Mouse (Mus musculus) T-cell, adult 2 months (primary cell): ENCODE measurements around the gene Nlrc5.

Experiments used
- DNase-seq: peaks from one replicate; pipeline ENCODE4 v3.0.0; 2022; ENCODE audit warnings: low spot score

Gene Nlrc5

GRCm38 (mm10) chr8:94532000-94532399 is 97.8 kb downstream of the Nlrc5 start:
- DNase-seq = no peak

GRCm38 (mm10) chr8:94532525-94532872 is 98.3 kb downstream of the Nlrc5 start:
- DNase-seq = no peak

GRCm38 (mm10) chr8:94532873-94533671 is 98.9 kb downstream of the Nlrc5 start, which contains the start of gene Cpne2:
TSS of gene Cpne2 (plus strand) at chr8:94532990.
- peak; percentile 58 for DNase-seq

GRCm38 (mm10) chr8:94534612-94535011 is 100.5 kb downstream of the Nlrc5 start:
- DNase-seq = no peak

GRCm38 (mm10) chr8:94535631-94536030 is 101.5 kb downstream of the Nlrc5 start:
- no peak for DNase-seq

- no peak for DNase-seq
Measured at GRCm38 (mm10) chr8:94537456-94537855, 103.3 kb downstream of the Nlrc5 start.

- DNase-seq = no peak
Measured at GRCm38 (mm10) chr8:94540025-94540424, 105.9 kb downstream of the Nlrc5 start.

GRCm38 (mm10) chr8:94540889-94541795 is 107.0 kb downstream of the Nlrc5 start:
- no peak for DNase-seq

- no peak for DNase-seq
Measured at GRCm38 (mm10) chr8:94543981-94544380, 109.8 kb downstream of the Nlrc5 start.

GRCm38 (mm10) chr8:94549041-94549440 is 114.9 kb downstream of the Nlrc5 start:
- no peak for DNase-seq

- no peak for DNase-seq
Measured at GRCm38 (mm10) chr8:94549482-94549881, 115.3 kb downstream of the Nlrc5 start.

- DNase-seq = no peak
Measured at GRCm38 (mm10) chr8:94549998-94550397, 115.8 kb downstream of the Nlrc5 start.

GRCm38 (mm10) chr8:94551471-94552422 is 117.6 kb downstream of the Nlrc5 start:
- DNase-seq = no peak

- DNase-seq = no peak
Measured at GRCm38 (mm10) chr8:94552696-94553095, 118.5 kb downstream of the Nlrc5 start.

- no peak for DNase-seq
Measured at GRCm38 (mm10) chr8:94557281-94557680, 123.1 kb downstream of the Nlrc5 start.

- DNase-seq = no peak
Measured at GRCm38 (mm10) chr8:94561256-94561655, 127.1 kb downstream of the Nlrc5 start.

- DNase-seq = no peak
Measured at GRCm38 (mm10) chr8:94564421-94564820, 130.3 kb downstream of the Nlrc5 start.

- DNase-seq = no peak
Measured at GRCm38 (mm10) chr8:94566033-94566432, 131.9 kb downstream of the Nlrc5 start.

- DNase-seq = no peak
Measured at GRCm38 (mm10) chr8:94566446-94567158, 132.4 kb downstream of the Nlrc5 start.

- DNase-seq = no peak
Measured at GRCm38 (mm10) chr8:94567159-94567849, 133.1 kb downstream of the Nlrc5 start.

- DNase-seq = no peak
Measured at GRCm38 (mm10) chr8:94568098-94568497, 133.9 kb downstream of the Nlrc5 start.
